Mouse (Mus musculus) neural tube, embryonic 14.5 days (tissue): ENCODE measurements around the gene Cux2. TPM values are rescaled to one million over a fixed set of nuclear protein-coding genes. Genes with fewer than 3 reads are reported as not detected.

Source experiments
- ATAC-seq: fragments of 200-750 bp; cut with Nextera tagmentation; 2 replicates; pipeline ENCODE4 v1.8.0; 2017; ENCODE audit warnings: low read depth, mild to moderate bottlenecking, moderate TSS enrichment, moderate library complexity
- H3K27ac ChIP-seq: fragments of 300-500 bp; sonication (generic); 2 replicates; pipeline ENCODE4 v1.5.1; 2014; ENCODE audit warnings: low read depth, mild to moderate bottlenecking, control low read depth, low read length, moderate library complexity, mixed read lengths
- H3K27me3 ChIP-seq: fragments of 300-500 bp; sonication (generic); 2 replicates; pipeline ENCODE4 v1.6.1; 2014; ENCODE audit warnings: low read length; ENCODE audit not compliant: control insufficient read depth, insufficient read depth
- H3K36me3 ChIP-seq: fragments of 300-500 bp; sonication (generic); 2 replicates; pipeline ENCODE4 v1.6.1; 2014; ENCODE audit warnings: low read length, mixed read lengths; ENCODE audit not compliant: control insufficient read depth, insufficient read depth
- H3K4me1 ChIP-seq: fragments of 300-500 bp; sonication (generic); 2 replicates; pipeline ENCODE4 v1.6.1; 2014; ENCODE audit warnings: low read length; ENCODE audit not compliant: control insufficient read depth, insufficient read depth
- H3K4me2 ChIP-seq: fragments of 300-500 bp; sonication (generic); 2 replicates; pipeline ENCODE4 v1.6.1; 2014; ENCODE audit warnings: mild to moderate bottlenecking, low read depth, low read length, control low read depth
- H3K4me3 ChIP-seq: fragments of 300-500 bp; sonication (generic); 2 replicates; pipeline ENCODE4 v1.5.1; 2014; ENCODE audit warnings: low read depth, low read length, control low read depth, mixed read lengths
- H3K9ac ChIP-seq: fragments of 300-500 bp; sonication (generic); replicated peaks from 2 replicates; pipeline ENCODE4 v1.6.1; 2014; ENCODE audit warnings: low read depth, mild to moderate bottlenecking, control low read depth, low read length, mixed read lengths
- H3K9me3 ChIP-seq: fragments of 300-500 bp; sonication (generic); 2 replicates; pipeline ENCODE4 v1.6.1; 2016; ENCODE audit warnings: low read length; ENCODE audit not compliant: control insufficient read depth
- WGBS: fragments of 180-500 bp; shearing (Covaris S2); extraction: QIAGEN DNeasy Blood & Tissue Kit; methylation state at CpG from one replicate; pipeline ENCODE4 v1.1.7; 2014; 5-methylcytosine and 5-hydroxymethylcytosine counted together
- polyA plus RNA-seq: library from polyadenylated mRNA; unstranded; fragments of >200 nt; fragmentation: Nextera tagmentation; extraction: Ambion mirVana; gene quantifications from 2 replicates; pipeline ENCODE4 v1.2.1, GENCODE M21; 2014

Cux2 gene
- polyA plus RNA-seq, 1 experiment from 2014 or later = 31.3 TPM

GRCm38 (mm10) chr5:122016744-122017143 is 33.2 kb downstream of the Cux2 start:
- H3K4me2 ChIP-seq = no peak overlapping the region
- H3K4me1 ChIP-seq = peaks cover 11% of the 10 kb centered on the region
- H3K9ac ChIP-seq = no peak overlapping the region
- H3K27ac ChIP-seq = no peak overlapping the region
- no peaks in the 10 kb centered on the region for H3K36me3 ChIP-seq
- H3K4me3 ChIP-seq = no peak overlapping the region
- no peaks in the 10 kb centered on the region for H3K9me3 ChIP-seq
- WGBS = 78% methylated on average over 6 of the region's 6 CpGs
- ATAC-seq = no peak
- no peaks in the 10 kb centered on the region for H3K27me3 ChIP-seq

GRCm38 (mm10) chr5:122015149-122015548 is 34.8 kb downstream of the Cux2 start:
- ATAC-seq = no peak
- 73% methylated on average over 17 of the region's 17 CpGs for WGBS
- no peak overlapping the region for H3K9ac ChIP-seq
- H3K36me3 ChIP-seq = no peaks in the 10 kb centered on the region
- H3K27ac ChIP-seq = no peak overlapping the region
- H3K9me3 ChIP-seq = no peaks in the 10 kb centered on the region
- no peak overlapping the region for H3K4me3 ChIP-seq
- no peak overlapping the region for H3K4me2 ChIP-seq
- no peaks in the 10 kb centered on the region for H3K27me3 ChIP-seq
- H3K4me1 ChIP-seq = peaks cover 11% of the 10 kb centered on the region

- H3K4me2 ChIP-seq = no peak overlapping the region
- 86% methylated on average over 8 of the region's 8 CpGs for WGBS
- H3K4me3 ChIP-seq = no peak overlapping the region
- no peak overlapping the region for H3K9ac ChIP-seq
- H3K4me1 ChIP-seq = peaks cover 11% of the 10 kb centered on the region
- H3K27ac ChIP-seq = no peak overlapping the region
- no peak for ATAC-seq
- no peaks in the 10 kb centered on the region for H3K36me3 ChIP-seq
- H3K27me3 ChIP-seq = no peaks in the 10 kb centered on the region
- no peaks in the 10 kb centered on the region for H3K9me3 ChIP-seq
Observed at GRCm38 (mm10) chr5:122014671-122015070, 35.2 kb downstream of the Cux2 start.

GRCm38 (mm10) chr5:122011289-122011688 is 38.6 kb downstream of the Cux2 start:
- ATAC-seq = no peak
- Histone ChIP-seq H3K4me2 (no peak overlapping the region), H3K36me3 (no peaks in the 10 kb centered on the region), H3K9me3 (no peaks in the 10 kb centered on the region), H3K4me3 (no peak overlapping the region), H3K27me3 (no peaks in the 10 kb centered on the region), H3K4me1 (no peaks in the 10 kb centered on the region), H3K27ac (no peak overlapping the region), H3K9ac (no peak overlapping the region)
- 25% methylated on average over 9 of the region's 9 CpGs for WGBS

- 91% methylated on average over 10 of the region's 10 CpGs for WGBS
- Histone ChIP-seq H3K4me3 (no peak overlapping the region), H3K4me2 (no peak overlapping the region), H3K4me1 (no peaks in the 10 kb centered on the region), H3K9ac (no peak overlapping the region), H3K27ac (no peak overlapping the region), H3K27me3 (no peaks in the 10 kb centered on the region), H3K36me3 (no peaks in the 10 kb centered on the region), H3K9me3 (no peaks in the 10 kb centered on the region)
- ATAC-seq = no peak
Observed at GRCm38 (mm10) chr5:122007946-122008441, 41.9 kb downstream of the Cux2 start.

GRCm38 (mm10) chr5:122003460-122003859 is 46.4 kb downstream of the Cux2 start:
- WGBS = 81% methylated on average over 6 of the region's 6 CpGs

GRCm38 (mm10) chr5:122002148-122002547 is 47.8 kb downstream of the Cux2 start:
- no peaks in the 10 kb centered on the region for H3K4me1 ChIP-seq
- 58% methylated on average over 18 of the region's 18 CpGs for WGBS
- no peak for ATAC-seq
- no peaks in the 10 kb centered on the region for H3K27me3 ChIP-seq
- H3K4me3 ChIP-seq = no peak overlapping the region
- H3K4me2 ChIP-seq = no peak overlapping the region
- no peak overlapping the region for H3K9ac ChIP-seq
- H3K27ac ChIP-seq = no peak overlapping the region
- H3K36me3 ChIP-seq = no peaks in the 10 kb centered on the region
- no peaks in the 10 kb centered on the region for H3K9me3 ChIP-seq

More at GRCm38 (mm10) chr5:122003460-122003859, 46.4 kb downstream of the Cux2 start:
- no peak for ATAC-seq
- Histone ChIP-seq H3K4me1 (no peaks in the 10 kb centered on the region), H3K4me3 (no peak overlapping the region), H3K36me3 (no peaks in the 10 kb centered on the region), H3K9me3 (no peaks in the 10 kb centered on the region), H3K27ac (no peak overlapping the region), H3K9ac (no peak overlapping the region), H3K4me2 (no peak overlapping the region), H3K27me3 (no peaks in the 10 kb centered on the region)

- ATAC-seq = no peak
- Histone ChIP-seq H3K4me2 (no peak overlapping the region), H3K4me1 (no peaks in the 10 kb centered on the region), H3K36me3 (no peaks in the 10 kb centered on the region), H3K9ac (no peak overlapping the region), H3K27ac (no peak overlapping the region), H3K9me3 (no peaks in the 10 kb centered on the region), H3K27me3 (no peaks in the 10 kb centered on the region), H3K4me3 (no peak overlapping the region)
- 92% methylated on average over 9 of the region's 9 CpGs for WGBS
Observed at GRCm38 (mm10) chr5:122001311-122001710, 48.6 kb downstream of the Cux2 start.

- 83% methylated on average over 16 of the region's 16 CpGs for WGBS
- Histone ChIP-seq H3K27me3 (no peaks in the 10 kb centered on the region), H3K9me3 (no peaks in the 10 kb centered on the region), H3K4me1 (no peaks in the 10 kb centered on the region; the same call in 1 of the 2 replicates), H3K27ac (no peak overlapping the region), H3K4me2 (no peak overlapping the region), H3K9ac (no peak overlapping the region), H3K4me3 (no peak overlapping the region), H3K36me3 (no peaks in the 10 kb centered on the region)
- ATAC-seq = no peak
Observed at GRCm38 (mm10) chr5:122000381-122000780, 49.5 kb downstream of the Cux2 start.
